Mouse (Mus musculus): ENCODE data around the gene Add3.

Gene Add3

DNA sequence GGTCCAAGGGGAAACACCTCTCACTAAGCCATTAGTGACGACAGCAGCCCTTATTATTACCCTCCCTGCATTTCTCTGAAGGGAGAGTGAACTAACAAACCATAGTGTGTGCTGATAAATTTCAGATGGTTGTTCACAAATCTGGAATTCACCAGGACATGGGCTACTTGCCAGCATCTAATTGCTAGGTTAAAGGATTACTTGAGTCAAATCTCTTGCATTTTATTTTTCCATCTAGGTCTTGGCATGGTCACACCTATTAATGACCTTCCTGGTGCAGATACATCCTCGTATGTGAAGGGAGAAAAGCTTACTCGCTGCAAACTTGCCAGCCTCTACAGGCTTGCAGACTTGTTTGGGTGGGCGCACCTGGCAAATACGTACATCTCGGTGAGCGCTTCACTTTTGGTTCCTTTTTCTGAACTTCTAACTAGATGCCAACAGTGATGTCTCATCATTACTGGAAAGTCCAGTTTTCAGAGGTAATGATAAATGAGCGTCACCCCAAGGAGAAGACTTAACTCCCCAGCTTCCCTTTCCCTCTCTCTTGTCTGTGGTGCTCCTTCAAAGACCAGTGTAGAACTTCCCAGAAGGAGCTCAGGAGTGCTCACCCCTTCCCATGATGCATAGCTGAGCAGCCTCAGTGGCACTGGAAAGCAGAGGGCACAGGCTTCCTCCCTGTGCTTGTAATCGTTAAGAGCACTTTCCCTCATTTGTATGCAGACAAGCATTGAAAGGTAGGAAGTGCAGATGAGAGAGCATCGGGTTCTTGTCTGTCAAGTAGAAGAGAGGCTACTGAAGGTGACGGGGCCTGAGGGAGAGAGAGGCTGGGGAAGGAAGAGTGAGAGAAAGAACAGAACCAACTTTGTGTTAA is 90.9 kb downstream of the Add3 start:
- no peak for DNase-seq (ENCODE audit: low spot score in 2 of 2)

- DNase-seq (ENCODE audit: low spot score in 2 of 2), result no peak
These were observed 93.3 kb downstream of the Add3 start for GRCm38 (mm10) chr19:53233586-53233985.

DNA sequence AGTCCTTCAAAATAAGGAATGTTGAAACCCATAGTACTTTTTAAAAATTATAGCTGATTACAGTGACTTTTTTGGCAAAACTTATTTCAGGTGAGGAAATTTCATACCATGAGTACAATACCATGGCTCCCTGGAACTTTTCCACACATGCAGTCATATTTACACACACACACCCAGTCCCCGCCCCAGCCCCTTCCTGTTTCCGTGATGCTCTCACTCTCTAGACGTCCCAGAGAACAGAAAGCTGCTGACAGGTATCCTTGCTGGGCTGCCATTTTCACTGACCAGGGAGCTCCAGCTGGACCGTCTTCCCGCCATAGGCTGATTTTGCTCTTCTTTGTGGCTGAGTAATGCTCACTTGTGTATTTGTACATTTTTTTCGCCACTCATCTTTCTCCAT is 101.6 kb downstream of the Add3 start:
- no peak for DNase-seq (ENCODE audit: low spot score in 2 of 2)

- DNase-seq (ENCODE audit: low spot score in 2 of 2), result peak; percentile 25 to 51
These were observed 103.7 kb downstream of the Add3 start for GRCm38 (mm10) chr19:53243956-53244355.

DNA sequence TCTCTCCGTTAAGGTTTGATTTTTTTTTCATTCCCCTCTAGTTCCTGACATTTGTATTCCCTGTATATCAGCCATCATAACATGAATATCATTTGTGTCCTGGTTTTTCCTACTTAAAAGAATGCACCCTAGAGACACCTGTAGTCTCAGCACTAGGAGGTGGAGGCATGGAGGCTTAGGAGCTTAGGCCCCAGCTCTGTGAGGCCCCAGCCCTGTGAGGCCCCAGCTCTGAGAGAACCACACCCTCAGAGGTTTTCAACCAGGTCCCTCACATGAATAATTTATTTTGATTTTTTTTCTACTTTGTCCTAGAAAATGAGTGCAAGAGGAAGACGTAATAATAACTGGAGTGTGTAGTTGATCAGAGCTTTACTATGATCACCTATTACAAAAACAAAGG is 107.3 kb downstream of the Add3 start:
- DNase-seq (ENCODE audit: low spot score in 2 of 2), result no peak

- DNase-seq (ENCODE audit: low spot score in 2 of 2), result peak; percentile 39 to 65
These were observed 107.8 kb downstream of the Add3 start for GRCm38 (mm10) chr19:53248023-53248494.

DNA sequence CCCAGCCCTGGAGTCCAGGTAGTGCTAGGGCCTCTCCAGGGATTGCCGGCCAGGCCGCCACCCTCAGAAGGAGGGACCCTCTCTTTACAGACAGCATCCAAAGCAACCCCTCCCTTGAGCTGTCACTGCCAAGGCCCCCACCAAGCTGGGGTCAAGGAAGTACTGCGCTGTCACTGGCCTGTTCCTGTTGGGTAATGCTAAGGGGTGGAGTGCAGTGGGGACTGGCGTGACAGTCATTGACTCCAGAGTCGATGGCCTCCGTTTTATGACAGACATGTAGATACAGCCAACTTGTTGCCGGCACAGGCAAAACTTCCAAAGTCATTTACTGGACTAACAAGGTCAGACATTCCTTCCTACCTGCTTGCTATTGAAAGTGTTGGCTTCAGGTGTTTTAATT is 110.8 kb downstream of the Add3 start:
- no peak for DNase-seq (ENCODE audit: low spot score in 2 of 2)

DNA sequence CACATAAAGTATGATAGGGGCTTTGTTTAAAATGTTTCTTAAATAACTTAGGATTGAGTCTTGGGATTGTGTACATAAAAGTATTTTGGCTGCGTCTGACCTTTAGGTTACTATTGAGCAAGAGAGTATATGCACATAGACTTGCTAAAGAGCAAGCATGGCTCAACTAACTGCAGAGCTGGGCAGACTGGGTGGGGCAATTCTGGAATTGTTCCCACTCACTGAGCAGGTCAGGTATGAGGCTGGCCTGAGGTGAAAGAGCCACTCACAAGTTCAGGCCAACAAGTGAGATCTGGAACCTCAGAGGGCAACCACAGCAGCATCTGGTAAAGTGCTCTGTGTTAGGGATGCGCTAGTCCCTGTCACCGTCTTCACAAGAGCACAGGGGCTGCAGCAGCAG is 111.4 kb downstream of the Add3 start:
- no peak for DNase-seq (ENCODE audit: low spot score in 2 of 2)

DNA sequence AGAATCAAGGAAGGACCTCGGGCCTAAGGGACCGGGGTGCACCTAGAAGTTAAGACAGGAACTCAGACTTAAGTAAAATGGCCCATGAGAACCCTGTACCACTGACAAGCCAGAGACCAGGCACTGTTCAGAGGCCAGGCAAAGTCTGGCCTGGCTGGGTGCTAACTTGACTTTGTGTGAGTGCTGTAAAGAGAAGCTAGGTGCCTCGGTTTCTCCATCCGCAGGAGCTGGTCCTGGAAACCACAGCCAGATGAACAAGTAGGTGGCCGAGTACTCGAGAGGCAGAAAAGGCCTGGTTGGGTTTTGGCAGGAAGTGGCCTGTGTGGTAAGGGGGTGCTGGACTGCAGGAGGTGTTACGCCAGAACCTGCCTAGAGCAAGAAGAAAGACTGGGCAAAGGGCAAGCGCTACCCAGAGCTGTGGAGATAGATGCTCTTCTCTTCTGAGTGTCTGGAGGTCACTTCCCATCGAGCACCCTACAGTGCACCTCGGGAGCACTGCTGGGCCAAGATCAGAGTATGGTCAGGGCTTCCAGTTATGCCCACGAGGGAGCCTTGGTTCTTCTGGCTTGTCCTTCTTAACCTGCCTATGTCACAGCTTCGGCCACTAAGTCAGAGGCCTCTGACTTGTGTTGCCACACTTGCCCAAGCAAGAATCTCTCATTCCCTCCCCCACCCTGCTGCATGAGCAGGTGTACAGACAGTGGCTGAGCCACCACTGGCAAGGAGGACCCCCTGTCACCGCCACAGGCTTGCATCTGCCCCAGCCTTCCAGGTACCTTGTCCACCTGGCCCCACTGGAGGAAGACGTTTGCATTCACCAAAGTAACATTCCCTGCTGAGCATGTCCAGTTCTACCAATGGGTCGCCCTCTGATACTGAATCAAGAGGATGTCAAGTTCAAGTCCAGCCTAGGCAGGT is 112.1 kb downstream of the Add3 start:
- no peak for DNase-seq (ENCODE audit: low spot score in 2 of 2)

DNA sequence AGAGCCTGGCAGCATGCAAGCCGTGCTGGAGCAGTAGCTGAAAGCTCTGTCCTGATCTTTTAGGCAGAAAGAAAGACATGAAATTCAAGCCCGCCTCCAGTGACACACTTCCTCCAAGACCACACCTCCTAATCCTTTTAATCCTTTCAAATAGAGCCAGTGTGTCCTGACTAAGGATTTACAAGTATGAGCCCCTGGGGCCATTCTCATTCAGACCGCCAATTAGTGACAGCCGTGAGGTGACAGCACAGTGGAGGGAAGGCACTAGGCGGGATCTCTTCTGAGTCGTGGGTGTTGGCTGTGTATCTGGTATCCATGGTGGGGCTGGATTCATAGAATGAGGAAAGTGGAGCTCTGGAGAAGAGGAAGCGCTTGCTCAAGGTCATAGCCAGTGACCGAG is 116.1 kb downstream of the Add3 start:
- no peak for DNase-seq (ENCODE audit: low spot score in 2 of 2)

- no peak for DNase-seq (ENCODE audit: low spot score in 2 of 2)
These were observed 116.8 kb downstream of the Add3 start for GRCm38 (mm10) chr19:53256991-53257594.

DNA sequence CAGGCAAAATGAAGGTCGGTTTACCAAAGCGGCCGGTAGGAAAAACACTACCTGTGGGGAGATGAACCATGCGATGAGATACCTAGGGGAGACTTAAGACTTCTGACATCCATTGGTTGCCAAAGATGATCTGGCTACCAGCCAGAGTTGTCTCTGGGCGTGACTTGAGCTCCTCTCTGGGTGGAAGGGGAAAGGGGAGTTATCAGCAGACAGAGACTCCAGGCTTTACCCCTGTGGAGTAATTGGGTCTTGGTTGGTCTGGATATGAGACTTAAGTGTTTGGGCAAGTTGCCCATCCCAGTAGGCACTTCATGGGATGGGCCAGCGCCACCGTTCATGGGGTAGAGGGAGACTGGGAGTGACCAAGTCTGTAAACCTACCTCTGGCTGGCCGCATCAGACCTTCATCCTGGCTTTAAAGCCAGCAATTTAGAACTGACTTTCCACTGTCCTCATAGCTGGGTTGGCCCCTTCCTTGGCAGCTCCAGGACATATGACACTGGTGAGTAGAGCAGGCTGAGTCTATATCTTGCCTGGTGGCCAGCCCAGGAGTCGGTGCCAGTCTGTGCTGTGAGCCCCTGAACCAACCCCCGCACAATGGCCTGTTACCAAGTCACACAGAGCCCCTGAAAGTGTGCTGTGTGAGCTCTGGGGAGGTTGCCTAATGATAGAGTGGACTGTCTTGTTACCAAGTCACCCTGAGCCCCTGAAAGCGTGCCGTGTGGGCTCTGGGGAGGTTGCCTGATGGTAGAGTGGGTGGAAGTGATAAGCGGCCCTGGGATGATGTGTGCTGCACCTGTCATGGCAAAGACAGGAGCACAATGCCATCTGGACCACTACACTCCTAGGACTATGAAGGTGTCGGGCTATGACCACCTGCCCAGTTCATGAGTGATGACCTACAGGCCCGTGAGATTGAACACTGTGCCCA is 117.7 kb downstream of the Add3 start:
- no peak for DNase-seq (ENCODE audit: low spot score in 2 of 2)

DNA sequence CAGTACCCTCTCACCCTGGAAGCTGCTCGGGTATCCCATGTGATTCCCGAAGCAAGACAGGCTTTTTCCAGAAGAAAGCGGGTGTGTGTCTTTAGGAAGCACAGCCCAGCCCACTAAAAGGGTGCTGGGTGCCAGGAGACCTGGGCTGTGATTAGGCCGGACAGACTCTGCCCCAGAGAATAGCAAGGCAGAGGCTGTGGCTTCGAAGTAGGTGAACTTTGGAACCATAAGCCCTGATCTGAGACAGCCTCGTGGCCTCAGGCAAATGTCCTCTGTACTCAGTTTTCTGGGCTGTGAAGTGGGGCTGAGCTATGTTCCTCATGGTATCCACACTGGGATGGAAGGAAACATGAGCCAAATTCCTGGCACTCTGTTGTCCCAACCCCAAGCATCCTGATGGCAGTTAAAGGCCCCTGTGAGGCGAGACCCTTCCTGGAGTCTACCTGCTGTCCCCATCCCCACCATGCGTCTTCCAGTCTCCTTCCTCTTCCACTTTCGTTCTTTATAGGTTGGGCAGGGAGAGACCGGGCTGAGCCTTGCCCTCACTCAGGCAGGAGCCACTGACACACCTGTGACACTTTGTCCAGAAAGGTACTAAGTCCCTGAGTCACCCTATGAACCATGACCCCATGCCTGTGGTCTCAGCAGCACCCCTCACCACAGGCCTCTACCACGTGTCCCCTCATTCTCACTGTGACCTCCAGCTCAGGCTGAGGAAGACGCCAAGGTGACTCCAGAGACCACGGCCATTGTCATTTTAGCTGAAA is 118.7 kb downstream of the Add3 start:
- DNase-seq (ENCODE audit: low spot score in 2 of 2), result no peak

- DNase-seq (ENCODE audit: low spot score in 2 of 2), result no peak
These were observed 119.3 kb downstream of the Add3 start for GRCm38 (mm10) chr19:53259541-53259940.

- no peak for DNase-seq (ENCODE audit: low spot score in 2 of 2)
These were observed 120.0 kb downstream of the Add3 start for GRCm38 (mm10) chr19:53260261-53260660.

- no peak for DNase-seq (ENCODE audit: low spot score in 2 of 2)
These were observed 120.6 kb downstream of the Add3 start for GRCm38 (mm10) chr19:53260828-53261227.

GRCm38 (mm10) chr19:53262061-53262460 is 121.8 kb downstream of the Add3 start:
- no peak for DNase-seq (ENCODE audit: low spot score in 2 of 2)

- DNase-seq (ENCODE audit: low spot score in 2 of 2), result no peak
These were observed 123.9 kb downstream of the Add3 start for GRCm38 (mm10) chr19:53263859-53264733.
